Mouse (Mus musculus): ENCODE data around the gene Irf8. TPM values are rescaled to one million over a fixed set of nuclear protein-coding genes. Genes with fewer than 3 reads are reported as not detected.

Irf8 gene
- total and polyA plus RNA-seq, 2 experiments from 2014 or later = 11.5 to 15.2 TPM

DNA sequence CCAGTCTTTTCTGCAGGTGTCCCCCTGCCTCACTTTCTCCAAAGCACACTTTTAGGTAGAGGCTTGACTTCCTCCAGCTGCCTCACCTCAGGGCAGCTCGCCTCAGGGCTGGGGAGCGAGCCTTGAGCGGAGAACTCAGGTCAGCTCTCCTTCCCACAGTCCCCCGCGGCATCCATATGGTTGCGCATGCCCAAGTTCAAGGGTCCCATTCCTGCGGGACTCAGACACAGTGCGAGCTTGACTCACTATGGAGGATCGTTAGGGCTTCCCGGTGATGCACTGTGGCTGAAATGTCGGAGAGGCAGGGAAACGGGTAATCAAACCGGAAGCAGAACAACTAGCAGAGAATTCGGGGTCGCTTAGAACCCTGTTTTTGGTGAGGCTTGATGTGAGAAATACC, 31.0 kb upstream of the Irf8 start:
- H3K4me1 ChIP-seq (ENCODE audit: control insufficient read depth, insufficient read depth) = 0 out of 2 replicates have a peak, but pooled peaks cover under 1% of the 10 kb centered on the region
- no peak overlapping the region for H3K9ac ChIP-seq (replicated peaks; ENCODE audit: low read depth, low read length)
- H3K4me3 ChIP-seq (ENCODE audit: low read depth, low read length) = no peak overlapping the region
- no peaks in the 10 kb centered on the region for H3K9me3 ChIP-seq (replicated peaks; ENCODE audit: control insufficient read depth, low read length)
- H3K27me3 ChIP-seq (ENCODE audit: control insufficient read depth, insufficient read depth, low read length) = no peaks in the 10 kb centered on the region; the same call in 1 of the 2 replicates
- DNase-seq (ENCODE audit: low spot score) (no peak), ATAC-seq (ENCODE audit: insufficient read depth, low read depth) (no peak)
- TF ChIP-seq CTCF (IDR thresholded peaks at IDR 0.05; ENCODE audit: low read depth) (no peak), EP300 (IDR thresholded peaks at IDR 0.05; ENCODE audit: low read depth) (no peak)
- 82% methylated on average over 15 of the region's 15 CpGs for WGBS
- no peak overlapping the region for H3K4me2 ChIP-seq (ENCODE audit: low read depth, low read length)
- no peak overlapping the region for H3K27ac ChIP-seq (ENCODE audit: low read depth)
- no peaks in the 10 kb centered on the region for H3K36me3 ChIP-seq (replicated peaks; ENCODE audit: control insufficient read depth, insufficient read depth, low read length)

DNA sequence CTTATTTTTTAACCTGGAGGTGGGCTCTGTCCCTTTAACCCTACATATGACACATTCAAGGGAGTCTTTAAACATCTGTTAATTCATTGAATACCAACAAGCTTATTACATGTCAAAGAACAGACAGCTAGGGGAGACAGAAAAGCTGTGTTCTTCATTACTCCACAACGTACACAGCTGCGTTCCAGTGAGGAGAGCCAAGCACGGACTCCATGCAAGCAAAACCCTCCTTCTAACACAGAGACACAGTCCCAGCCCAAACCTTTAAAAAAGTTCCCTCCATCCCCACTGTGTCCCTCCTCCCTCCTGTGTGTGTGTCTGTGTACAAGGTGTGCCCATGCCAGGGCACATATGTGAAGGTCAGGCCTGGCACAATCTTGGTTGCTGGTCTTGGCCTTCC, 30.0 kb upstream of the Irf8 start:
- Histone ChIP-seq H3K4me1 (ENCODE audit: control insufficient read depth, insufficient read depth) (no peaks in the 10 kb centered on the region), H3K4me3 (ENCODE audit: low read depth, low read length) (no peak overlapping the region), H3K27ac (ENCODE audit: low read depth) (no peak overlapping the region), H3K36me3 (replicated peaks; ENCODE audit: control insufficient read depth, insufficient read depth, low read length) (no peaks in the 10 kb centered on the region), H3K9me3 (replicated peaks; ENCODE audit: control insufficient read depth, low read length) (no peaks in the 10 kb centered on the region), H3K27me3 (ENCODE audit: control insufficient read depth, insufficient read depth, low read length) (no peaks in the 10 kb centered on the region; the same call in 1 of the 2 replicates), H3K9ac (replicated peaks; ENCODE audit: low read depth, low read length) (no peak overlapping the region), H3K4me2 (ENCODE audit: low read depth, low read length) (no peak overlapping the region)
- DNase-seq (ENCODE audit: low spot score) (no peak), ATAC-seq (ENCODE audit: insufficient read depth, low read depth) (no peak)
- 78% methylated on average over 3 of the region's 3 CpGs for WGBS
- TF ChIP-seq EP300 (IDR thresholded peaks at IDR 0.05; ENCODE audit: low read depth) = no peak
- TF ChIP-seq CTCF (IDR thresholded peaks at IDR 0.05; ENCODE audit: low read depth) = no peak

DNA sequence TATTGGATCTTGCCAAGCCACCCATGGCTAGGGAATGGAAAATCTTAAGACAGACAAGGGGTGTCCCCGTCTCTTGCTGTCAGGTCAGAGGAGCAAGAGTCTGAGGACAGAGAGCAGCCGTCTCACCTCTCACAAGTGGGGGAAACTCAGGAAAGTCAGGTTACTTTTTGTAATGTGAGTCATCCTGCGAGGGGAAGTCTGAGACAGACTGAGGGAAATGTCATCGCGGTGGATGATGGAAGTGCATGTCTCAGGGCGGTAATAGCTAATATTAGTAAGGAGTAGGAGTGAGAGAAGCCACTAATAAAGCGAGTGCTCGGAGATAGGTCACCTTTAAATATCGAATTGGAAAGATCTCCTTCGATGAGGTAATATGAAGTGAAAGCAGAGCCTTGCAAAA, 27.0 kb upstream of the Irf8 start:
- no peak overlapping the region for H3K4me3 ChIP-seq (ENCODE audit: low read depth, low read length)
- H3K27me3 ChIP-seq (ENCODE audit: control insufficient read depth, insufficient read depth, low read length) = no peaks in the 10 kb centered on the region
- H3K36me3 ChIP-seq (replicated peaks; ENCODE audit: control insufficient read depth, insufficient read depth, low read length) = no peaks in the 10 kb centered on the region
- ATAC-seq (ENCODE audit: insufficient read depth, low read depth) (no peak), DNase-seq (ENCODE audit: low spot score) (no peak)
- H3K4me2 ChIP-seq (ENCODE audit: low read depth, low read length) = no peak overlapping the region
- H3K4me1 ChIP-seq (ENCODE audit: control insufficient read depth, insufficient read depth) = no peaks in the 10 kb centered on the region
- 55% methylated on average over 10 of the region's 10 CpGs for WGBS
- TF ChIP-seq CTCF (IDR thresholded peaks at IDR 0.05; ENCODE audit: low read depth) (no peak), EP300 (IDR thresholded peaks at IDR 0.05; ENCODE audit: low read depth) (no peak)
- no peak overlapping the region for H3K9ac ChIP-seq (replicated peaks; ENCODE audit: low read depth, low read length)
- no peaks in the 10 kb centered on the region for H3K9me3 ChIP-seq (replicated peaks; ENCODE audit: control insufficient read depth, low read length)
- no peak overlapping the region for H3K27ac ChIP-seq (ENCODE audit: low read depth)

- H3K4me3 ChIP-seq (ENCODE audit: low read depth, low read length) = no peak overlapping the region
- no peak overlapping the region for H3K4me2 ChIP-seq (ENCODE audit: low read depth, low read length)
- H3K27ac ChIP-seq (ENCODE audit: low read depth) = peak overlapping the region; percentile 38; the same call in 1 of the 2 replicates
- ATAC-seq (ENCODE audit: insufficient read depth, low read depth) (no peak), DNase-seq (ENCODE audit: low spot score) (no peak)
- no peaks in the 10 kb centered on the region for H3K27me3 ChIP-seq (ENCODE audit: control insufficient read depth, insufficient read depth, low read length)
- no peaks in the 10 kb centered on the region for H3K4me1 ChIP-seq (ENCODE audit: control insufficient read depth, insufficient read depth)
- H3K9ac ChIP-seq (replicated peaks; ENCODE audit: low read depth, low read length) = no peak overlapping the region
- no peaks in the 10 kb centered on the region for H3K9me3 ChIP-seq (replicated peaks; ENCODE audit: control insufficient read depth, low read length)
- TF ChIP-seq EP300 (IDR thresholded peaks at IDR 0.05; ENCODE audit: low read depth) = no peak
- TF ChIP-seq CTCF (IDR thresholded peaks at IDR 0.05; ENCODE audit: low read depth) = no peak
- 65% methylated on average over 6 of the region's 6 CpGs for WGBS
- no peaks in the 10 kb centered on the region for H3K36me3 ChIP-seq (replicated peaks; ENCODE audit: control insufficient read depth, insufficient read depth, low read length)
Observed at GRCm38 (mm10) chr8:120715200-120715599, 21.0 kb upstream of the Irf8 start.

GRCm38 (mm10) chr8:120715996-120716680, 20.0 kb upstream of the Irf8 start:
- no peak overlapping the region for H3K9ac ChIP-seq (replicated peaks; ENCODE audit: low read depth, low read length)
- H3K27ac ChIP-seq (ENCODE audit: low read depth) = no peak overlapping the region
- H3K9me3 ChIP-seq (replicated peaks; ENCODE audit: control insufficient read depth, low read length) = no peaks in the 10 kb centered on the region
- H3K36me3 ChIP-seq (replicated peaks; ENCODE audit: control insufficient read depth, insufficient read depth, low read length) = no peaks in the 10 kb centered on the region
- H3K4me1 ChIP-seq (ENCODE audit: control insufficient read depth, insufficient read depth) = no peaks in the 10 kb centered on the region
- no peak for TF ChIP-seq CTCF (IDR thresholded peaks at IDR 0.05; ENCODE audit: low read depth)
- TF ChIP-seq EP300 (IDR thresholded peaks at IDR 0.05; ENCODE audit: low read depth) = no peak
- no peak overlapping the region for H3K4me2 ChIP-seq (ENCODE audit: low read depth, low read length)
- ATAC-seq (ENCODE audit: insufficient read depth, low read depth) = 0 out of 2 replicates have a peak, but pooled peaks have one; percentile 24
- H3K4me3 ChIP-seq (ENCODE audit: low read depth, low read length) = no peak overlapping the region
- DNase-seq (ENCODE audit: low spot score) = no peak
- H3K27me3 ChIP-seq (ENCODE audit: control insufficient read depth, insufficient read depth, low read length) = no peaks in the 10 kb centered on the region
- 64% methylated on average over 15 of the region's 15 CpGs for WGBS

Data from heart, postnatal 0 days (tissue).